In genomic region chr10:83301687-83302086, GRCm38 (mm10) we compare ENCODE assay signal across 11 mouse cellular contexts. TPM values are rescaled to one million over a fixed set of nuclear protein-coding genes. Genes with fewer than 3 reads are reported as not detected.
DNase-seq lines count a peak whose midpoint lies in the region; ATAC-seq and TF ChIP-seq lines count a peak whose summit lies in the region.
"Had no signal": no experiment of that assay in that cellular context is flagged by ENCODE, and none has a peak within 500 bp of the region (broad histone marks: within the 10 kb centered on the region; RNA-seq: fewer than 3 reads in every experiment).

No protein-coding gene starts in this region.

- H3K9ac ChIP-seq in hindbrain, postnatal 0 days (replicated peaks; ENCODE audit: low read length), result no peak overlapping the region
- H3K9ac ChIP-seq: forebrain, embryonic 13.5 days; hindbrain, embryonic 14.5 days; neural tube, embryonic 13.5 days had no signal

- H3K4me2 ChIP-seq in hindbrain, postnatal 0 days (ENCODE audit: low read depth, low read length), result no peak overlapping the region
- H3K4me2 ChIP-seq: forebrain, embryonic 13.5 days; hindbrain, embryonic 14.5 days; neural tube, embryonic 13.5 days had no signal

- TF ChIP-seq POLR2A in small intestine, adult 2 months (IDR thresholded peaks at IDR 0.05; ENCODE audit: low read depth, low read length), result no peak

- no peak overlapping the region for H3K4me3 ChIP-seq in small intestine, adult 2 months (ENCODE audit: low read depth, low read length)
- no peak overlapping the region for H3K4me3 ChIP-seq in hindbrain, postnatal 0 days (ENCODE audit: low read length)
- no peak overlapping the region for H3K4me3 ChIP-seq in hindbrain, embryonic 10.5 days
- H3K4me3 ChIP-seq: forebrain, embryonic 13.5 days; neural tube, embryonic 13.5 days had no signal

- peak overlapping the region; percentile 20; the same call in 1 of the 2 replicates for H3K27ac ChIP-seq in small intestine, adult 2 months (ENCODE audit: insufficient read depth, low read depth, low read length)
- no peak overlapping the region for H3K27ac ChIP-seq in hindbrain, postnatal 0 days
- no peak overlapping the region for H3K27ac ChIP-seq in hindbrain, embryonic 10.5 days
- H3K27ac ChIP-seq: forebrain, embryonic 13.5 days; hindbrain, embryonic 14.5 days; neural tube, embryonic 13.5 days had no signal

- WGBS in small intestine, adult 2 months, result 46% methylated on average over 4 of the region's 4 CpGs
- WGBS in hindbrain, postnatal 0 days, result 76% methylated on average over 4 of the region's 4 CpGs
- 79% methylated on average over 4 of the region's 4 CpGs for WGBS in hindbrain, embryonic 10.5 days

- no peaks in the 10 kb centered on the region for H3K27me3 ChIP-seq in small intestine, adult 2 months (ENCODE audit: control insufficient read depth, insufficient read depth, low read length)
- H3K27me3 ChIP-seq in hindbrain, postnatal 0 days (ENCODE audit: insufficient read depth, low read length), result no peaks in the 10 kb centered on the region
- H3K27me3 ChIP-seq in hindbrain, embryonic 10.5 days (ENCODE audit: insufficient read depth, poor library complexity, severe bottlenecking), result no peaks in the 10 kb centered on the region
- H3K27me3 ChIP-seq: forebrain, embryonic 13.5 days; neural tube, embryonic 13.5 days had no signal

- H3K36me3 ChIP-seq in small intestine, adult 2 months (ENCODE audit: control insufficient read depth, insufficient read depth, low read length), result peaks cover 8% of the 10 kb centered on the region
- no peaks in the 10 kb centered on the region for H3K36me3 ChIP-seq in hindbrain, postnatal 0 days (ENCODE audit: insufficient read depth, low read length)
- H3K36me3 ChIP-seq in hindbrain, embryonic 10.5 days, result no peaks in the 10 kb centered on the region
- H3K36me3 ChIP-seq: neural tube, embryonic 13.5 days had no signal

- H3K9me3 ChIP-seq in hindbrain, postnatal 0 days (ENCODE audit: low read length), result no peaks in the 10 kb centered on the region
- H3K9me3 ChIP-seq in hindbrain, embryonic 10.5 days, result no peaks in the 10 kb centered on the region
- H3K9me3 ChIP-seq: forebrain, embryonic 13.5 days; neural tube, embryonic 13.5 days had no signal

- peaks cover 7% of the 10 kb centered on the region; the same call in 1 of the 2 replicates for H3K4me1 ChIP-seq in small intestine, adult 2 months (ENCODE audit: control insufficient read depth, insufficient read depth, insufficient read length, low read length)
- no peaks in the 10 kb centered on the region for H3K4me1 ChIP-seq in hindbrain, postnatal 0 days (ENCODE audit: insufficient read depth, low read length)
- no peaks in the 10 kb centered on the region for H3K4me1 ChIP-seq in hindbrain, embryonic 10.5 days (replicated peaks)
- H3K4me1 ChIP-seq: forebrain, embryonic 13.5 days; neural tube, embryonic 13.5 days had no signal

- peak; percentile 12 for DNase-seq in adrenal gland, adult 8-10 months
- no peak for DNase-seq in adrenal gland, postnatal 25 days
- peak; percentile 12 for DNase-seq in lung, postnatal 25 days (ENCODE audit: low spot score)
- DNase-seq in lung, postnatal 14 days, result no peak
- no peak for DNase-seq in hindbrain, postnatal 0 days (ENCODE audit: low spot score)
- DNase-seq in hindbrain, embryonic 10.5 days (ENCODE audit: low spot score), result no peak

- peak; percentile 87 to 92 for ATAC-seq in hematopoietic stem cell, adult 5-6 weeks (replicated peaks in 1 of 2; ENCODE audit: insufficient read depth in 1 of 2, low FRiP score in 2 of 2, low TSS enrichment in 1 of 2, low read depth in 1 of 2, poor library complexity in 2 of 2, severe bottlenecking in 2 of 2)
- no peak for ATAC-seq in hindbrain, postnatal 0 days
- ATAC-seq: forebrain, embryonic 13.5 days had no signal

- TF ChIP-seq CTCF in small intestine, adult 2 months (IDR thresholded peaks at IDR 0.05; ENCODE audit: extremely low read depth, insufficient read length, insufficient replicate concordance, low read depth, low read length), result no peak
- TF ChIP-seq CTCF in hindbrain, postnatal 0 days (IDR thresholded peaks at IDR 0.05; ENCODE audit: low read depth), result no peak

RNA-seq across cellular contexts. Expression of gene Slc41a2, which starts 36.0 kb away (rescaled TPM):
- 10 to 100 TPM in 1 of 4 experiments, 1 to 10 TPM in 3; 7.2 to 10.5 (median 9.4) TPM for total RNA-seq in adrenal gland, adult 8-10 months (2022)
- 3.7 and 5.6 TPM in 2 replicates for total RNA-seq in adrenal gland, postnatal 25 days (2021)
- total RNA-seq in hematopoietic stem cell, adult 5-6 weeks (2017), result 0.19 TPM in 1 of 2 replicates, not detected in the other
- polyA plus RNA-seq in small intestine, adult 2 months (2012; rRNA removed), result 5.2 and 11.5 TPM in 2 replicates
- 29.8 and 43.1 TPM in 2 replicates for total RNA-seq in hindbrain, postnatal 0 days (2014; rRNA removed)
- polyA plus RNA-seq in hindbrain, postnatal 0 days (2015; fragmentation: Nextera tagmentation; extraction: Ambion mirVana), result 10.3 and 10.8 TPM in 2 replicates
- polyA plus RNA-seq in hindbrain, embryonic 10.5 days (2016; fragmentation: Nextera tagmentation; extraction: Ambion mirVana), result 0.27 and 0.42 TPM in 2 replicates

RNA-seq across cellular contexts. Expression of gene D10Wsu102e, which starts 58.3 kb away (rescaled TPM):
- 1 to 10 TPM in 2 of 4 experiments, under 1 TPM in 2; 0.75 to 1.8 (median 1.0) TPM for total RNA-seq in adrenal gland, adult 8-10 months (2022)
- 1.0 and 1.2 TPM in 2 replicates for total RNA-seq in adrenal gland, postnatal 25 days (2021)
- total RNA-seq in hematopoietic stem cell, adult 5-6 weeks (2017), result 1.5 TPM in 2 replicates
- 0.06 and 0.11 TPM in 2 replicates for polyA plus RNA-seq in small intestine, adult 2 months (2012; rRNA removed)
- total RNA-seq in hindbrain, postnatal 0 days (2014; rRNA removed), result 2.1 and 2.2 TPM in 2 replicates
- polyA plus RNA-seq in hindbrain, postnatal 0 days (2015; fragmentation: Nextera tagmentation; extraction: Ambion mirVana), result 0.60 and 0.61 TPM in 2 replicates
- 0.94 and 1.2 TPM in 2 replicates for polyA plus RNA-seq in hindbrain, embryonic 10.5 days (2016; fragmentation: Nextera tagmentation; extraction: Ambion mirVana)

Comparison
In these comparisons a context has a peak if more than half of its experiments do, and no peak if none do; other contexts are left out.
1. DNase-seq: peak in adrenal gland, adult 8-10 months (single experiment) and lung, postnatal 25 days (single experiment); none in adrenal gland, postnatal 25 days (single experiment), lung, postnatal 14 days (single experiment), hindbrain, postnatal 0 days (single experiment) and hindbrain, embryonic 10.5 days (single experiment).